Mouse (Mus musculus) forebrain, embryonic 11.5 days (tissue): ENCODE data around the gene Isl2. TPM values are rescaled to one million over a fixed set of nuclear protein-coding genes. Genes with fewer than 3 reads are reported as not detected.

Experiments
- ATAC-seq: fragments of 200-750 bp; cut with Nextera tagmentation; replicated peaks from 2 replicates; pipeline ENCODE4 v1.8.0; 2017; ENCODE audit warnings: moderate TSS enrichment; ENCODE audit not compliant: low FRiP score
- DNase-seq: peaks from one replicate; pipeline ENCODE4 v3.0.0-alpha.2; 2017; ENCODE audit warnings: low spot score
- H3K27ac ChIP-seq: fragments of 300-500 bp; sonication (generic); 2 replicates; pipeline ENCODE4 v1.5.1; 2014; ENCODE audit warnings: low read depth, low read length
- H3K27me3 ChIP-seq: fragments of 300-500 bp; sonication (generic); 2 replicates; pipeline ENCODE4 v1.6.1; 2014; ENCODE audit warnings: mild to moderate bottlenecking, low read length, mixed read lengths; ENCODE audit not compliant: control insufficient read depth, insufficient read depth
- H3K36me3 ChIP-seq: fragments of 300-500 bp; sonication (generic); 2 replicates; pipeline ENCODE4 v1.6.1; 2014; ENCODE audit warnings: mild to moderate bottlenecking, low read length, moderate library complexity, mixed read lengths; ENCODE audit not compliant: control insufficient read depth, insufficient read depth
- H3K4me1 ChIP-seq: fragments of 300-500 bp; sonication (generic); replicated peaks from 2 replicates; pipeline ENCODE4 v1.6.1; 2014; ENCODE audit warnings: low read length, mixed read lengths; ENCODE audit not compliant: control insufficient read depth, insufficient read depth
- H3K4me2 ChIP-seq: fragments of 300-500 bp; sonication (generic); 2 replicates; pipeline ENCODE4 v1.6.1; 2014; ENCODE audit warnings: low read depth, mild to moderate bottlenecking, low read length, moderate library complexity, mixed read lengths; ENCODE audit not compliant: severe bottlenecking
- H3K4me3 ChIP-seq: fragments of 300-500 bp; sonication (generic); 2 replicates; pipeline ENCODE4 v1.5.1; 2014; ENCODE audit warnings: low read depth, low read length
- H3K9ac ChIP-seq: fragments of 300-500 bp; sonication (generic); 2 replicates; pipeline ENCODE4 v1.6.1; 2014; ENCODE audit warnings: low read length
- H3K9me3 ChIP-seq: fragments of 300-500 bp; sonication (generic); 2 replicates; pipeline ENCODE4 v1.6.1; 2016; ENCODE audit warnings: low read length, mixed read lengths; ENCODE audit not compliant: control insufficient read depth
- WGBS: fragments of 180-500 bp; shearing (Covaris S2); extraction: QIAGEN DNeasy Blood & Tissue Kit; methylation state at CpG from one replicate; pipeline ENCODE4 v1.1.7; 2014; 5-methylcytosine and 5-hydroxymethylcytosine counted together
- polyA plus RNA-seq: library from polyadenylated mRNA; unstranded; fragments of >200 nt; fragmentation: Nextera tagmentation; extraction: Ambion mirVana; gene quantifications from 2 replicates; pipeline ENCODE4 v1.2.1, GENCODE M21; 2014

Gene Isl2
- polyA plus RNA-seq, 1 experiment from 2014 or later = 0.77 TPM

- no peaks in the 10 kb centered on the region for H3K4me1 ChIP-seq
- H3K27me3 ChIP-seq = no peaks in the 10 kb centered on the region
- no peak for DNase-seq
- no peaks in the 10 kb centered on the region for H3K36me3 ChIP-seq
- no peak overlapping the region for H3K9ac ChIP-seq
- H3K4me3 ChIP-seq = no peak overlapping the region
- H3K4me2 ChIP-seq = no peak overlapping the region
- 74% methylated on average over 5 of the region's 5 CpGs for WGBS
- H3K27ac ChIP-seq = no peak overlapping the region
- H3K9me3 ChIP-seq = no peaks in the 10 kb centered on the region
- no peak for ATAC-seq
These were observed 30.1 kb downstream of the Isl2 start for GRCm38 (mm10) chr9:55568466-55569159.

GRCm38 (mm10) chr9:55571071-55571470 is 32.6 kb downstream of the Isl2 start:
- H3K4me3 ChIP-seq = no peak overlapping the region
- no peaks in the 10 kb centered on the region for H3K9me3 ChIP-seq
- no peak overlapping the region for H3K9ac ChIP-seq
- H3K36me3 ChIP-seq = no peaks in the 10 kb centered on the region
- no peaks in the 10 kb centered on the region for H3K4me1 ChIP-seq
- no peak for DNase-seq
- ATAC-seq = no peak
- no peaks in the 10 kb centered on the region for H3K27me3 ChIP-seq
- H3K4me2 ChIP-seq = no peak overlapping the region
- 92% methylated on average over 1 of the region's 1 CpGs for WGBS
- H3K27ac ChIP-seq = no peak overlapping the region

GRCm38 (mm10) chr9:55576571-55576970 is 38.1 kb downstream of the Isl2 start:
- Histone ChIP-seq H3K36me3 (no peaks in the 10 kb centered on the region), H3K27me3 (no peaks in the 10 kb centered on the region), H3K4me1 (no peaks in the 10 kb centered on the region), H3K27ac (no peak overlapping the region), H3K4me2 (no peak overlapping the region), H3K9me3 (no peaks in the 10 kb centered on the region), H3K4me3 (no peak overlapping the region), H3K9ac (no peak overlapping the region)
- no peak for DNase-seq
- ATAC-seq = no peak
- WGBS = 81% methylated on average over 1 of the region's 1 CpGs

GRCm38 (mm10) chr9:55581414-55581813 is 42.9 kb downstream of the Isl2 start:
- Histone ChIP-seq H3K4me3 (no peak overlapping the region), H3K9ac (no peak overlapping the region), H3K4me2 (no peak overlapping the region), H3K36me3 (no peaks in the 10 kb centered on the region), H3K9me3 (no peaks in the 10 kb centered on the region), H3K27ac (no peak overlapping the region), H3K27me3 (no peaks in the 10 kb centered on the region), H3K4me1 (no peaks in the 10 kb centered on the region)
- WGBS = 35% methylated on average over 3 of the region's 3 CpGs
- no peak for ATAC-seq
- no peak for DNase-seq

- Histone ChIP-seq H3K9me3 (no peaks in the 10 kb centered on the region), H3K27me3 (no peaks in the 10 kb centered on the region), H3K27ac (no peak overlapping the region), H3K4me1 (no peaks in the 10 kb centered on the region), H3K36me3 (no peaks in the 10 kb centered on the region), H3K9ac (no peak overlapping the region), H3K4me2 (no peak overlapping the region), H3K4me3 (no peak overlapping the region)
- no peak for DNase-seq
- WGBS = 92% methylated on average over 6 of the region's 6 CpGs
- ATAC-seq = no peak
These were observed 47.7 kb downstream of the Isl2 start for GRCm38 (mm10) chr9:55586141-55586540.

Other genes with a start within 250 kb of the Isl2 start
- gene Nrg4, start 211.8 kb upstream of the Isl2 start, polyA plus RNA-seq = 1.2 and 1.3 TPM in 2 replicates
- 0.21 TPM in 1 of 2 replicates, not detected in the other for gene Tmem266, start 211.8 kb upstream of the Isl2 start, polyA plus RNA-seq
- gene Etfa, start 26.4 kb upstream of the Isl2 start, polyA plus RNA-seq = 147 and 151 TPM in 2 replicates